Mouse (Mus musculus): ENCODE measurements around the gene Tgfbr3. TPM values are rescaled to one million over a fixed set of nuclear protein-coding genes. Genes with fewer than 3 reads are reported as not detected.

The Tgfbr3 gene
- polyA plus RNA-seq, 1 experiment from 2014 or later = 7.1 TPM

DNA sequence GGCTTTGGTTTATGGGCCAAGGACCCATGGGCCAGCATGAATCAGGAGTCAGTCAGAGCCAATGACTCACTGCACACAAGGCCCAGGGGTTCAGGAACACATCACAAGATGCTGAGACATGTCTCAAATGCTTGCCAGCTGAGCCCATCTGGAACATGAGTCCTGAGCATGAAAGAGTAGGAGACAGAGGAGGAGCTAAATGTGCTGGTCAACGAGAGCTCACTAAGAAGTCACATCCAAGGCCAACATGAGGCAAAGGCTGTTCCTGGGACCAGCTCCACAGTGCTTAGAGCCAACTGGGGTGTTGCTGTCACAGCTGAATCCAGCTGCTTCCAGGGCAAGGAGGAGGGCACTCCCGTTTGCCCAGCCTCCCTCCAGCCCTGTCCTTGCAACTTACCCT lies 202.1 kb downstream of the Tgfbr3 start:
- Histone ChIP-seq H3K4me1 (replicated peaks) (peaks cover 5% of the 10 kb centered on the region), H3K4me2 (no peak overlapping the region), H3K27me3 (no peaks in the 10 kb centered on the region), H3K4me3 (replicated peaks) (no peak overlapping the region), H3K27ac (no peak overlapping the region), H3K36me3 (no peaks in the 10 kb centered on the region), H3K9ac (no peak overlapping the region), H3K9me3 (replicated peaks) (no peaks in the 10 kb centered on the region)
- DNase-seq = no peak
- 39% methylated on average over 2 of the region's 2 CpGs for WGBS (ENCODE audit: insufficient replicate concordance)
- ATAC-seq (ENCODE audit: low read depth) = no peak

GRCm38 (mm10) chr5:107086166-107086565 lies 203.3 kb downstream of the Tgfbr3 start:
- no peaks in the 10 kb centered on the region for H3K9me3 ChIP-seq (replicated peaks)
- WGBS (ENCODE audit: insufficient replicate concordance) = 76% methylated on average over 5 of the region's 5 CpGs
- peaks cover 3% of the 10 kb centered on the region for H3K4me1 ChIP-seq (replicated peaks)
- H3K9ac ChIP-seq = no peak overlapping the region
- H3K27me3 ChIP-seq = no peaks in the 10 kb centered on the region
- DNase-seq (no peak), ATAC-seq (ENCODE audit: low read depth) (no peak)
- H3K27ac ChIP-seq = no peak overlapping the region
- no peak overlapping the region for H3K4me3 ChIP-seq (replicated peaks)
- H3K36me3 ChIP-seq = no peaks in the 10 kb centered on the region
- no peak overlapping the region for H3K4me2 ChIP-seq

GRCm38 (mm10) chr5:107084431-107084830 lies 205.0 kb downstream of the Tgfbr3 start:
- 43% methylated on average over 4 of the region's 4 CpGs for WGBS (ENCODE audit: insufficient replicate concordance)
- no peaks in the 10 kb centered on the region for H3K9me3 ChIP-seq (replicated peaks)
- ATAC-seq (ENCODE audit: low read depth) = no peak
- peaks cover 6% of the 10 kb centered on the region for H3K4me1 ChIP-seq (replicated peaks)
- H3K4me3 ChIP-seq (replicated peaks) = no peak overlapping the region
- H3K27ac ChIP-seq = no peak overlapping the region
- no peaks in the 10 kb centered on the region for H3K36me3 ChIP-seq
- no peaks in the 10 kb centered on the region for H3K27me3 ChIP-seq
- no peak overlapping the region for H3K9ac ChIP-seq
- no peak overlapping the region for H3K4me2 ChIP-seq
- DNase-seq = no peak

GRCm38 (mm10) chr5:107082011-107082410 lies 207.4 kb downstream of the Tgfbr3 start:
- Histone ChIP-seq H3K4me1 (replicated peaks) (peaks cover 9% of the 10 kb centered on the region), H3K27ac (no peak overlapping the region), H3K9ac (no peak overlapping the region), H3K36me3 (no peaks in the 10 kb centered on the region), H3K27me3 (no peaks in the 10 kb centered on the region), H3K9me3 (replicated peaks) (no peaks in the 10 kb centered on the region), H3K4me3 (replicated peaks) (no peak overlapping the region), H3K4me2 (no peak overlapping the region)
- ATAC-seq (ENCODE audit: low read depth) (no peak), DNase-seq (no peak)
- 64% methylated on average over 3 of the region's 3 CpGs for WGBS (ENCODE audit: insufficient replicate concordance)

DNA sequence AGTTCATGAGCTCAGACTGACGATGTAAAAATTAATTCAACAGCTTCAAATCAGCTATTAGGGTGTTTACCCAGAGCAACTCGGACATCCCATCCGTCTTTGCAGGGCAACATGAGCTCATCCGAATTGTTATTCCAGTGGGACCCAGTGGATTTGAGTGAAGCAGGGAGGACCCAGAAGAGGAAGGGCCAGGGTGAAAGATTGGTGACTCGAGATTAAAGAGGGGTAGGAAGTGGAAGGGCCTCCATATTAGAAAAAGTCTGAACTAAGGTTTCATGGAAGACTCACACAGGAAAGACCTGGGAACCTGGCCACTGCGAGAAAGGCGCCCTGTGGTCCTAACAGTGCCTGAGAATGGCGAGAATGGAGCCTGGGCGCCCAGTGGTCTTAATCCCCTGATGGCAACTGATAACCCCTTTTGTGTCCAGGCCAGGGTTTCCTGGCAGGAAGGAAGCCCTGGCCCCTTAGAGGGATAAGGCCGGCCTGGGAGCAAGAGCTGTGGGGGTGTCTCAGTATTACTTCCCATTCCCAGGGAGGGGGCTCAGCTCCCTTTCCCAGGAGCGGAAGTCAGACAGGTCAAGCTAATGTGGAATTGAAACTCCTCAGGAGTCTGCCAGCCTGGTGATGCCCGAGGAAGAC lies 208.3 kb downstream of the Tgfbr3 start:
- no peaks in the 10 kb centered on the region for H3K9me3 ChIP-seq (replicated peaks)
- no peaks in the 10 kb centered on the region for H3K27me3 ChIP-seq
- H3K4me3 ChIP-seq (replicated peaks) = no peak overlapping the region
- DNase-seq (no peak), ATAC-seq (ENCODE audit: low read depth) (0 out of 2 replicates have a peak, but pooled peaks have one; percentile 23)
- H3K9ac ChIP-seq = no peak overlapping the region
- H3K4me1 ChIP-seq (replicated peaks) = peaks cover 9% of the 10 kb centered on the region
- WGBS (ENCODE audit: insufficient replicate concordance) = 29% methylated on average over 12 of the region's 12 CpGs
- H3K36me3 ChIP-seq = no peaks in the 10 kb centered on the region
- H3K27ac ChIP-seq = no peak overlapping the region
- no peak overlapping the region for H3K4me2 ChIP-seq

DNA sequence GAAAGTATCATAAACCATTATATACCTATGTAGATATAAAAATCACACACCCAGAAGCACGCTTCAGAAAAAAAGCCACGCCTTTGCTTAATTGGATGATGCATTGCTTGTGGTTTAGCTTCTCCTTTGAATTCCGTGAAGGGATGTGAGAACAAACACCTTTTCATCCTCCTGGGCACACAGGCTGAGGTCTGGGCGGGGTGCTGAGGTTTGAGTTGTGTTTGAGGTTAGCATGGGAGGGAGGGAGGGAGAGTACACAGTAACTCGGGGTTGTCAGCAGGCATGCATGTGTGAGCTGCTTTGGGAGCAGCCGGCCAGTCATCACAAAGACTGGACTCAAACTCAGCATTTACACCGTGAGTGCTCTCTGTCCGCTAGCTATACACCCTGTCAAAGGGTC lies 209.5 kb downstream of the Tgfbr3 start:
- Histone ChIP-seq H3K4me1 (replicated peaks) (peaks cover 17% of the 10 kb centered on the region), H3K36me3 (no peaks in the 10 kb centered on the region), H3K4me2 (no peak overlapping the region), H3K9ac (no peak overlapping the region), H3K27me3 (no peaks in the 10 kb centered on the region), H3K27ac (no peak overlapping the region), H3K4me3 (replicated peaks) (no peak overlapping the region), H3K9me3 (replicated peaks) (no peaks in the 10 kb centered on the region)
- 29% methylated on average over 8 of the region's 8 CpGs for WGBS (ENCODE audit: insufficient replicate concordance)
- no peak for ATAC-seq (ENCODE audit: low read depth)
- DNase-seq = no peak

DNA sequence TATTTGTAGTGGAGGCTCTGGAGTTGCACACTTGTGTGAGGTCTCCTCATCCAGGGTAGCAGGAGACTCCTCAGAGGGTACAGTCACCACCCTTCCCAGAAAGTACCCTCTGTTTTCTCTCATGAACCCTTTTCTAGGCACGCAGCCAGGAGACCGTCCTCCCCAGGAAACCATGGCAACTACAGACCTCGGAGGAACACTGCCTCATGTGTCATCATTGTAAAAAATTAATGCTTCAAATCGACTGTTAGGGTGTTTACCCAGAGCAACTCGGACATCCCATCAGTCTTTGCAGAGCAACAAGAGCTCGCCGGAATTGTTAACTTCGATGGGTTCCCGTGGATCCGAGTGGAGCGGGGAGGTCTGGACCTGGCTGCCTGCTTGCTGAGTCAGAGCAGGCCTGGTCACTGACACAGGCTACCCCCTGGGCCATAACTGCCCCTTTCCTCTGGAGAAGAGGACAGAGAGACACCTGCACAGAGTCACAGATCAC lies 210.2 kb downstream of the Tgfbr3 start:
- no peak overlapping the region for H3K9ac ChIP-seq
- WGBS (ENCODE audit: insufficient replicate concordance) = 43% methylated on average over 11 of the region's 11 CpGs
- H3K27me3 ChIP-seq = no peaks in the 10 kb centered on the region
- H3K4me2 ChIP-seq = no peak overlapping the region
- no peak overlapping the region for H3K4me3 ChIP-seq (replicated peaks)
- DNase-seq = no peak
- no peaks in the 10 kb centered on the region for H3K36me3 ChIP-seq
- H3K4me1 ChIP-seq (replicated peaks) = peaks cover 17% of the 10 kb centered on the region
- no peak overlapping the region for H3K27ac ChIP-seq
- no peak for ATAC-seq (ENCODE audit: low read depth)
- H3K9me3 ChIP-seq (replicated peaks) = no peaks in the 10 kb centered on the region

DNA sequence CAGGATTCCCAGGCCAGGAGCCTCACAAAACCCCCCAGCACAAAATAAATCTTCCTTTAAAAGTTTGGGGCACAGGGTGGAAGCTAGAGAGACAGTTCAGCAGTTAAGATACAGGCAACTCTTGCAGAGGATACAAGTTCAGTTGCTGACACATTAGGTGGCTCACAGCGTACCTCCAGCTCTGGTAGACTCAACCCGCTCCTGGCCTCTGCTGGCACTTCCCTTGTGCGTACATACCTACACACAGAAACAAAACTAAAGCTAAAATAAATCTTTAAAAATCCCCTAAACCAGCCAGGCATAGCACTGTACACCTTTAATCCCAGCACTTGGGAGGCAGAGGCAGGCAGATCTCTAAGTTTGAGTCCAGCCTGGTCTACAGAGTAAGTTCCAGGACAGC lies 211.1 kb downstream of the Tgfbr3 start:
- H3K4me1 ChIP-seq (replicated peaks) = peaks cover 17% of the 10 kb centered on the region
- H3K27me3 ChIP-seq = no peaks in the 10 kb centered on the region
- H3K36me3 ChIP-seq = no peaks in the 10 kb centered on the region
- H3K27ac ChIP-seq = no peak overlapping the region
- no peak overlapping the region for H3K9ac ChIP-seq
- 89% methylated on average over 3 of the region's 3 CpGs for WGBS (ENCODE audit: insufficient replicate concordance)
- H3K4me2 ChIP-seq = no peak overlapping the region
- H3K4me3 ChIP-seq (replicated peaks) = no peak overlapping the region
- DNase-seq (no peak), ATAC-seq (ENCODE audit: low read depth) (no peak)
- H3K9me3 ChIP-seq (replicated peaks) = no peaks in the 10 kb centered on the region

GRCm38 (mm10) chr5:107077900-107078299 lies 211.5 kb downstream of the Tgfbr3 start:
- no peak overlapping the region for H3K27ac ChIP-seq
- 76% methylated on average over 7 of the region's 7 CpGs for WGBS (ENCODE audit: insufficient replicate concordance)
- H3K27me3 ChIP-seq = no peaks in the 10 kb centered on the region
- no peak for ATAC-seq (ENCODE audit: low read depth)
- H3K9me3 ChIP-seq (replicated peaks) = no peaks in the 10 kb centered on the region
- no peak overlapping the region for H3K9ac ChIP-seq
- H3K4me2 ChIP-seq = no peak overlapping the region
- no peak for DNase-seq
- peaks cover 17% of the 10 kb centered on the region for H3K4me1 ChIP-seq (replicated peaks)
- no peaks in the 10 kb centered on the region for H3K36me3 ChIP-seq
- H3K4me3 ChIP-seq (replicated peaks) = no peak overlapping the region

DNA sequence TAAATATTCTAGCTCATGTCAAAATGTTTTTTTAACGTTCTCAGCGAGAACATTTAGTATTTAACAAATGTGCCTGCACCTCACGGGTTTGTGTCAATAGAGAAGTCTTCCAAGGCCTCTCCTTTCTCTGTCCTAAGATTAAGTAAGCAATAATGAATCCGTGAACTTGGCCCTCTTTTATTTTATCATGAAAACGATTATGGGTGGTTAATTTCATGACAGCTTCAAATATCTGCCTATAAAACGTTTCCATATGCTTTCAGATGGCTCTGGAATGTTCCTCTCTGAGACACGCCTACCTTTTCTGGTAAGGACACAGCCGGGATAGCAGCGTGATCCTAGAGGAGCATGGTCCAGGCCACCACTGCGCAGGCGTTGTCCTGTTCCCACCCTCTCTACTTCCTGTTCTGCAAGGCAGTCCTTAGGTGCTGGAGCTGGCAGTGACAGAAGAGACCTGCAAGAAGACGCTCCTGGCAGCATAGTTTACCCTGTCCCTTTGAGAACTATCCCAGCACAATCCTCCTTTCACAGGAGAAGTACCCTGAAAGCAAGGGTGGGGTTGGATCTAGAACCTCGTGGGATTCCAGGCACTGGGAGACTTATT lies 214.3 kb downstream of the Tgfbr3 start:
- no peak overlapping the region for H3K27ac ChIP-seq
- no peak for DNase-seq
- ATAC-seq (ENCODE audit: low read depth) = no peak
- H3K4me2 ChIP-seq = no peak overlapping the region
- H3K36me3 ChIP-seq = no peaks in the 10 kb centered on the region
- H3K4me1 ChIP-seq (replicated peaks) = peaks cover 14% of the 10 kb centered on the region
- 43% methylated on average over 13 of the region's 13 CpGs for WGBS (ENCODE audit: insufficient replicate concordance)
- no peaks in the 10 kb centered on the region for H3K27me3 ChIP-seq
- H3K9ac ChIP-seq = no peak overlapping the region
- H3K9me3 ChIP-seq (replicated peaks) = no peaks in the 10 kb centered on the region
- H3K4me3 ChIP-seq (replicated peaks) = no peak overlapping the region

DNA sequence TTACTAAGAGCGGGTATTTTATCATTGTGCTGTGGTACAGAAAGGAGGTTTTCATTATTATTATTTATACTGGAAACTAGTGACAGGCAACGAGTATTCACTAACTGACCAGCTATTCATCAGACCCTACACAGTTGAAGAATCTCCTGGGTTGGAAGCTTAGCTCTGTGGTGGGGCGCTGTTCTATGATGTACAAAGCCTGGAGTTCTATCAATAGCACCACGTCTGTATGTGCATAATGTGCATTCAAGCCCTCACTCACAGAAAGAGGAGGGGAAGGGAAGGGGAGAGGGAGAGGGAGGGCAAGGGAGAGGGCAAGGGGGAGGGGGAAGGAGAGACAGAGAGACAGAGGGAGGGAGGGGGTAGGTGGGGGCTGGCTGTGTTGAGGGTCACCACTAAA lies 215.1 kb downstream of the Tgfbr3 start:
- Histone ChIP-seq H3K9ac (no peak overlapping the region), H3K4me2 (no peak overlapping the region), H3K9me3 (replicated peaks) (no peaks in the 10 kb centered on the region), H3K27ac (no peak overlapping the region), H3K27me3 (no peaks in the 10 kb centered on the region), H3K36me3 (no peaks in the 10 kb centered on the region), H3K4me3 (replicated peaks) (no peak overlapping the region), H3K4me1 (replicated peaks) (peaks cover 10% of the 10 kb centered on the region)
- ATAC-seq (ENCODE audit: low read depth) = no peak
- no peak for DNase-seq
- WGBS (ENCODE audit: insufficient replicate concordance) = 63% methylated on average over 4 of the region's 4 CpGs

GRCm38 (mm10) chr5:107073536-107073935 lies 215.9 kb downstream of the Tgfbr3 start:
- Histone ChIP-seq H3K4me3 (replicated peaks) (no peak overlapping the region), H3K9ac (no peak overlapping the region), H3K4me1 (replicated peaks) (peaks cover 7% of the 10 kb centered on the region), H3K27me3 (no peaks in the 10 kb centered on the region), H3K4me2 (no peak overlapping the region), H3K36me3 (no peaks in the 10 kb centered on the region), H3K27ac (no peak overlapping the region), H3K9me3 (replicated peaks) (no peaks in the 10 kb centered on the region)
- ATAC-seq (ENCODE audit: low read depth) (no peak), DNase-seq (no peak)
- 50% methylated on average over 3 of the region's 3 CpGs for WGBS (ENCODE audit: insufficient replicate concordance)

All from liver, embryonic 13.5 days (tissue).